Comparison of ENCODE assay signal across 14 mouse cellular contexts in the genomic region with DNA sequence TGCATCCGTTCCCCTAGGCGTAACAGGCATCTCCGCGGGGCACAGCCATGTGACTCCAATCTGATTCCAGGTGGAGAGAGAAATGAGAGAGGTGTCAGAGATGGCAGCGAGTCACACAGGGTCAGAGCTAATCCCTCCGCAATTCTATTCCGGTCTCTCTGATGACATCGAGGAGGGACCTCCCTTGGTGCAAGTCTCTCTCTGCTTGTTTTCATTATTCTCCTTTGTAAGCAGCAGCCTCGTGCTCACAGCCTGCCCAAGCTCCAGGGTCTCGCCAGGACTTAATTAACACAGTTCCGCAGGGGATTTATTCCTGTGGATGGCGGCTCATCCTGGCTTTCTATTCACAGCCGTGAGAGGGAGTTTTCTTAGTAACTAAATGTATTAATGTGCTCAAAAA.
DNase-seq lines count a peak whose midpoint lies in the region; ATAC-seq and TF ChIP-seq lines count a peak whose summit lies in the region.
"Had no signal": no experiment of that assay in that cellular context is flagged by ENCODE, and none has a peak within 500 bp of the region (broad histone marks: within the 10 kb centered on the region; RNA-seq: fewer than 3 reads in every experiment).

No protein-coding gene starts in this region.

- DNase-seq in embryo, embryonic 10 days (ENCODE audit: low spot score) = peak; percentile 17
- DNase-seq in embryo, embryonic 9.5 days (ENCODE audit: extremely low spot score) = no peak
- peak; percentile 31 for DNase-seq in embryo, embryonic 10.5 days (ENCODE audit: low spot score)
- DNase-seq in hindbrain, embryonic 14.5 days (ENCODE audit: low spot score) = peak; percentile 43
- peak; percentile 70 for DNase-seq in midbrain, postnatal 0 days (ENCODE audit: low spot score)
- DNase-seq in spleen, postnatal 36 days (ENCODE audit: low spot score in 2 of 2) = no peak
- DNase-seq in heart, postnatal 36 days = no peak
- no peak for DNase-seq in layer of hippocampus, adult 8-10 months (ENCODE audit: low spot score in 2 of 2)
- DNase-seq: B cell, adult 2 months; kidney, adult 18-20 months; layer of hippocampus, adult 9-11 months; lung, adult 2 months had no signal

- no peak overlapping the region for H3K9ac ChIP-seq in hindbrain, embryonic 14.5 days
- no peak overlapping the region for H3K9ac ChIP-seq in midbrain, postnatal 0 days (replicated peaks; ENCODE audit: low read length, poor library complexity, severe bottlenecking)
- H3K9ac ChIP-seq: embryonic facial prominence, embryonic 12.5 days had no signal

- intact Hi-C loops in heart, postnatal 36 days (cut with DNase I) = no loop called here

- peaks cover 8% of the 10 kb centered on the region for H3K4me1 ChIP-seq in hindbrain, embryonic 14.5 days (replicated peaks; ENCODE audit: control insufficient read depth, insufficient read depth, low read length)
- H3K4me1 ChIP-seq in midbrain, postnatal 0 days (ENCODE audit: insufficient read depth, low read length) = peaks cover 10% of the 10 kb centered on the region; the same call in 1 of the 2 replicates
- H3K4me1 ChIP-seq: embryonic facial prominence, embryonic 12.5 days; megakaryocyte, embryonic 14.5 days had no signal

- peak overlapping the region; percentile 6; the same call in 1 of the 2 replicates for H3K4me2 ChIP-seq in hindbrain, embryonic 14.5 days (replicated peaks)
- H3K4me2 ChIP-seq in midbrain, postnatal 0 days (ENCODE audit: low read depth, low read length, poor library complexity, severe bottlenecking) = peak overlapping the region; percentile 22
- H3K4me2 ChIP-seq: embryonic facial prominence, embryonic 12.5 days had no signal

- peak; percentile 56 for ATAC-seq in hindbrain, embryonic 14.5 days (ENCODE audit: low FRiP score)
- no peak for ATAC-seq in midbrain, postnatal 0 days (ENCODE audit: low FRiP score)

- no peaks in the 10 kb centered on the region for H3K36me3 ChIP-seq in hindbrain, embryonic 14.5 days (replicated peaks; ENCODE audit: control insufficient read depth, insufficient read depth)
- no peaks in the 10 kb centered on the region for H3K36me3 ChIP-seq in midbrain, postnatal 0 days (ENCODE audit: insufficient read depth, low read length)
- H3K36me3 ChIP-seq: embryonic facial prominence, embryonic 12.5 days had no signal

- TF ChIP-seq CTCF in midbrain, postnatal 0 days (IDR thresholded peaks at IDR 0.05) = peak; percentile 42

- no peak overlapping the region for H3K4me3 ChIP-seq in hindbrain, embryonic 14.5 days (replicated peaks; ENCODE audit: low read length)
- H3K4me3 ChIP-seq in midbrain, postnatal 0 days (ENCODE audit: low read depth, low read length) = no peak overlapping the region
- H3K4me3 ChIP-seq: embryonic facial prominence, embryonic 12.5 days; megakaryocyte, embryonic 14.5 days had no signal

- H3K9me3 ChIP-seq in hindbrain, embryonic 14.5 days (ENCODE audit: control insufficient read depth, low read length) = no peaks in the 10 kb centered on the region
- H3K9me3 ChIP-seq in midbrain, postnatal 0 days (ENCODE audit: low read length) = no peaks in the 10 kb centered on the region
- H3K9me3 ChIP-seq: embryonic facial prominence, embryonic 12.5 days had no signal

- H3K27me3 ChIP-seq in hindbrain, embryonic 14.5 days (ENCODE audit: control insufficient read depth, insufficient read depth, low read length) = no peaks in the 10 kb centered on the region
- H3K27me3 ChIP-seq in midbrain, postnatal 0 days (ENCODE audit: insufficient read depth, low read length) = no peaks in the 10 kb centered on the region
- H3K27me3 ChIP-seq: megakaryocyte, embryonic 14.5 days had no signal

- WGBS in hindbrain, embryonic 14.5 days = 15% methylated on average over 13 of the region's 13 CpGs
- 4% methylated on average over 13 of the region's 13 CpGs for WGBS in midbrain, postnatal 0 days

- H3K27ac ChIP-seq in hindbrain, embryonic 14.5 days = peak overlapping the region; percentile 6; the same call in 1 of the 2 replicates
- H3K27ac ChIP-seq in midbrain, postnatal 0 days (ENCODE audit: low read depth, low read length) = no peak overlapping the region
- H3K27ac ChIP-seq: embryonic facial prominence, embryonic 12.5 days had no signal

Comparison
In these comparisons a context has a peak if more than half of its experiments do, and no peak if none do; other contexts are left out.
1. DNase-seq: peak in embryo, embryonic 10 days (single experiment), embryo, embryonic 10.5 days (single experiment), hindbrain, embryonic 14.5 days (single experiment) and midbrain, postnatal 0 days (single experiment); none in embryo, embryonic 9.5 days (single experiment), spleen, postnatal 36 days (0 of 2), heart, postnatal 36 days (0 of 2) and layer of hippocampus, adult 8-10 months (0 of 2).